Mouse (Mus musculus) hindbrain, embryonic 10.5 days (tissue): ENCODE measurements at regions not wholly inside any gene's neighbourhood (a gene's known extent, or its start where the extent isn't known, plus 50 kb on each side); places are given as distances from the start of the nearest gene placed in this dataset.
A peak's percentile ranks its signal among the peaks of the same experiment; 100 is the strongest.

Experiments
- DNase-seq: peaks from one replicate; pipeline ENCODE4 v3.0.0-alpha.2; 2017; ENCODE audit warnings: low spot score
- H3K27ac ChIP-seq: fragments of 300-500 bp; sonication (generic); 2 replicates; pipeline ENCODE4 v1.5.1; 2016; ENCODE audit warnings: mild to moderate bottlenecking, moderate library complexity
- H3K27me3 ChIP-seq: fragments of 300-500 bp; sonication (generic); 2 replicates; pipeline ENCODE4 v1.6.1; 2016; ENCODE audit warnings: mild to moderate bottlenecking; ENCODE audit not compliant: poor library complexity, insufficient read depth, severe bottlenecking
- H3K36me3 ChIP-seq: fragments of 300-500 bp; sonication (generic); 2 replicates; pipeline ENCODE4 v1.6.1; 2016; ENCODE audit warnings: mild to moderate bottlenecking, moderate library complexity
- H3K4me1 ChIP-seq: fragments of 300-500 bp; sonication (generic); replicated peaks from 2 replicates; pipeline ENCODE4 v1.6.1; 2016; ENCODE audit warnings: mild to moderate bottlenecking
- H3K4me3 ChIP-seq: fragments of 300-500 bp; sonication (generic); 2 replicates; pipeline ENCODE4 v1.5.1; 2016; ENCODE audit warnings: mild to moderate bottlenecking, moderate library complexity
- H3K9me3 ChIP-seq: fragments of 300-500 bp; sonication (generic); 2 replicates; pipeline ENCODE4 v1.6.1; 2016; ENCODE audit warnings: mild to moderate bottlenecking, moderate library complexity
- WGBS: fragments of 180-500 bp; shearing (Covaris S2); methylation state at CpG from one replicate; pipeline ENCODE4 v1.1.7; 2016; 5-methylcytosine and 5-hydroxymethylcytosine counted together

DNA sequence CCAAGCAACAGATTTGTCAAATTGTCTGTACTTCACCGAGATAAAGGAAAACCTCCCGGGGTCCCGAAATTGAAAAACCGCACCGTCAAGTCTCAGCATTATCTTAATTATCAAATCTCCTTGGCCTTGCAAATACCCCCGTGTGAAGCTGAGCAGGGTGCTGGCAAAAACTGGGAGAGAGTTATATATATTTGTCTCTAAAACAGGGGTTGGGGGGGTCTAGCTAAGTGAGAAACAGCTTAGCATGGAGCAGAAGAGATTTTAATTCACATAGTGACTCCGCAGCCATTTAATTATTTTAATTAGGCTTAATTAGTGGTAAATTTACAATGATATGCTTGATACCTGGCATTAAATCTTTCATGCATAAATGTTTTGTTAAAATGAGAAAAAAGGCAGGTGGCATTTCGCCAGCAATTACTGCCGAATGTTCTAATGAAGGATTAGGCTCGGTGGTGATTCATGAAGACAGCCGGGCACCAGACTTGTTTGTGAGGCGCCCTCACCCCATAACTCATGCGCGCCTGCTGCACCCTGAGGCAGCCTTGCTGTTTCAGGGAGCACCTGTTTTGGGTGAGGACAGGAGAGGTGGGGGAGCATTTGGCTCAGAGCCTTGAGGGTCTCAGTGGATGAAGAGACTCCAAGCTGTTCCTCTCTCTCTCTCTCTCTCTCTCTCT lies 138.2 kb downstream of the Tle3 start:
- 31% methylated on average over 14 of the region's 14 CpGs for WGBS
- Histone ChIP-seq H3K9me3 (no peaks in the 10 kb centered on the region), H3K4me3 (peak overlapping the region; percentile 30; the same call in 1 of the 2 replicates), H3K4me1 (peaks cover 30% of the 10 kb centered on the region), H3K27ac (no peak overlapping the region), H3K27me3 (peaks cover 51% of the 10 kb centered on the region), H3K36me3 (no peaks in the 10 kb centered on the region)
- DNase-seq = no peak

DNA sequence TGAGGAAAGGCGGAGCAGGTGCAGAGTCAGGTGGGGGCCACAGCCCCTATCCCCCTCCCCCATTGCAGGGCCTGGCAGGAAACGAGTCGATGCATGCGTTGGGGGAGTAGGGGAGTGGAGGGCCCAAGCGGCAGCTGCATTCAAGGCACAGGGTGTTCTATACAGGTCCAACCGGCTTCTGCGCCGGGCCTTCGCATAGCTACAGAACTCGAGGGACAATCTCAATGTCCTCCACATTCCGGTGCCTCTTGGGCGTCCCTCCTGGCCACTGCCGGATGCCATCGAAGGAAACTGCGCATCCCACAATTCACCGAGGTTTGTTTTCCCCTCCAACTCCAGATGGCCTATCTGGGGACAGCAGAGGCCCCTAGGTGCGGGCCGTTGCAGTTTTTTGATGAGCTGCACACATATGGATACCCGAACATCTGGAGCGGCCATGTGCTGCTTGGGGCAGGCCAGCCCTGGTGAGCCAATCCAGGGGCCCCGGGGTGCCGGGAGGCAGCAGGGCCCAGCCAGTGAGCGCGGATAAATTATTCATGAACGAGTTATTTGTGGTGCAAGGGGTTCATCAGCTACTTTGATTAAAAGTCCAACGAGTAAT lies 137.5 kb downstream of the Tle3 start:
- H3K27me3 ChIP-seq = peaks cover 51% of the 10 kb centered on the region
- 15% methylated on average over 26 of the region's 26 CpGs for WGBS
- H3K36me3 ChIP-seq = no peaks in the 10 kb centered on the region
- DNase-seq = peak; percentile 35
- no peaks in the 10 kb centered on the region for H3K9me3 ChIP-seq
- peak overlapping the region; percentile 18; the same call in 1 of the 2 replicates for H3K27ac ChIP-seq
- peaks cover 30% of the 10 kb centered on the region for H3K4me1 ChIP-seq
- H3K4me3 ChIP-seq = peak overlapping the region; percentile 30

DNA sequence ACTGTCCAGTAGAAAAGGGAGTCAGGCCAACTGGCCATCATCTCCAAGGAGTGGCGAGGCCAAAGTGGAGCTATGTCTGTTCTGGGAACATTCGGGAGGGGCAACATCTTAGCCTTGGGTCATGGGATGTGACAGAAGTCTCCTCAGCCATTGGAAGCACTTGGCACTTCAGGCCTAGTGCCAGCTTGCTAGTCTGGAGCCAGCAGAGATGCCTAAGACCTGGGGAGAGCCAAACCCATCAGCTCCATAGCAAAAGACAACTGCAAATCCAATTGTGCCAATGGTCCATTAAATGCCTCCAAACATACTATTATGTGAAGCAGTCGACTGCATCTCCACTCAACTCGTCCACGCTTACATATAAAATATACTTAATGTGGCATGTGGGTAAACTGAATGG lies 136.9 kb downstream of the Tle3 start:
- H3K4me3 ChIP-seq = peak overlapping the region; percentile 30; the same call in 1 of the 2 replicates
- no peaks in the 10 kb centered on the region for H3K36me3 ChIP-seq
- peak overlapping the region; percentile 18; the same call in 1 of the 2 replicates for H3K27ac ChIP-seq
- H3K9me3 ChIP-seq = no peaks in the 10 kb centered on the region
- no peak for DNase-seq
- peaks cover 54% of the 10 kb centered on the region for H3K27me3 ChIP-seq
- 83% methylated on average over 5 of the region's 5 CpGs for WGBS
- H3K4me1 ChIP-seq = peaks cover 30% of the 10 kb centered on the region

DNA sequence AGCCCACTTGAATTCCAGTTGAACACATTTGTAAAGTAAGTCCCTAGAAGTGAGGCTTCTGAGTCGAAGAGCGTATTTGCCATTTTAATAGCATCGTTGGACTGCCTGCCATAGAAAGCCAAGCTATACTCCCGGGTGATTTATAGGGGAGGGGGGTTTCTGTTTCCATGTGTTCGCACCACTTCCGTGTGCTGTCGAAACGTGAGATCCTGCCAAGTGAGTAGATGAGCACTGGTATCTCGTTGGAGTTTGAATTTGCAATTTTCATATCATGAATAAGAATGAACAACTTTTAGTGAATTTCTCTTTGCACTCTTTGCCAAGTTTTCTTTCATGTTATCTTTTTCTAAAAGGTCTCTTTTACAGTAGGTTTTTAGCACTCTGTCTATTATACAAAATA lies 128.7 kb downstream of the Tle3 start:
- WGBS = 91% methylated on average over 9 of the region's 9 CpGs

DNA sequence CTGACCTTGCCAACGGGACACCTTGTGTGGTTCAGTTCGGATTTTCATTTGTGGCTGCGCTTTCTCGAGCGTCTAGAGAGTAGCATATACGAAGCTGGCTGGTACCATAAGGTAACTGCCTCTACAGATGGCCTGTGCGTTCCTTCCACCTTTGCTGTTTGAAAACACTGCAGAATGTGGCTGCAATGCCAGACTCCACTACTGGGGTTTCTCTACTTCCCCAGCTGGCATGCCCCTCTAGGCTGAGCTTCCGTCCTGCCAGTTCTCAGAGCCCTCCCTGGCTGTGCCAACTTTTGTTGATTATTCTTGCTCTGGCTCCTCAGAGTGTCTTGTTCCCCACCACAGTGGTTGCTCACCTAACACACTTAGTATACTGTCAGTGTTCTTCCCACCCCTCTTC lies 120.7 kb downstream of the Tle3 start:
- no peak for DNase-seq
- Histone ChIP-seq H3K4me1 (peaks cover 12% of the 10 kb centered on the region; the same call in 1 of the 2 replicates), H3K9me3 (no peaks in the 10 kb centered on the region), H3K27ac (no peak overlapping the region), H3K36me3 (no peaks in the 10 kb centered on the region), H3K4me3 (no peak overlapping the region), H3K27me3 (peaks cover 34% of the 10 kb centered on the region)
- WGBS = 82% methylated on average over 8 of the region's 8 CpGs

More for the DNA sequence above, 128.7 kb downstream of the Tle3 start:
- no peaks in the 10 kb centered on the region for H3K4me1 ChIP-seq
- no peak overlapping the region for H3K27ac ChIP-seq
- H3K27me3 ChIP-seq = peaks cover 9% of the 10 kb centered on the region; the same call in 1 of the 2 replicates
- H3K4me3 ChIP-seq = no peak overlapping the region
- H3K9me3 ChIP-seq = 0 out of 2 replicates have a peak, but pooled peaks cover 4% of the 10 kb centered on the region
- H3K36me3 ChIP-seq = no peaks in the 10 kb centered on the region
- no peak for DNase-seq

DNA sequence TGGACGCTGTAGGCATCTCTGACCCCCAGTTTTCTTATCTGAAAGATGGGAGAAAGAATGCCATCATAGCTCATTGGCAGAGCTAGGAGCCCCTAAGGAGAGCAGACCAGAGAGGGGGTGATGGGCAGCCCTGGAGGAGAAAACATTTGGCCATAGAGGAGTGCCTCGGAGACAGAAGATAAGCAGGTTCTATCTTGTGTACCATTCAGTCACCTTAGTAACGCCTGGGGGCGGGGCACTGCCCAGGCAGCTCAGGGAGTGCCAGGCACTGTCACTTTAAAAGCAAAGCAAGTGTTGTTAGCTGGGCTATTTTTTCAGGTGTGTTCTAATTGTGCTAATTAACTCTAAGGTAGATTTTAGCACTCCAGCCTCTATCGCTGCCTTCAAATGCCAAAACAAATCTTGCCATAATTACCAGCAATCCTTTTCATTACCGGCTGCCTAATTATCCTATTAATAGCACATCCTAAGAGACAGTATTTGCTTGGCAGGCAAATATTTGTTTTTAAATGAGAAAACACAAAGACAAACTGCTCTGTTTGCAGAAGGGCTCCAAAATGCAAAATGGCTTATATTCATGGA lies 119.1 kb downstream of the Tle3 start:
- peaks cover 12% of the 10 kb centered on the region; the same call in 1 of the 2 replicates for H3K4me1 ChIP-seq
- WGBS = 59% methylated on average over 6 of the region's 6 CpGs
- no peak overlapping the region for H3K4me3 ChIP-seq
- peaks cover 43% of the 10 kb centered on the region for H3K27me3 ChIP-seq
- no peaks in the 10 kb centered on the region for H3K36me3 ChIP-seq
- DNase-seq = no peak
- H3K9me3 ChIP-seq = no peaks in the 10 kb centered on the region
- H3K27ac ChIP-seq = no peak overlapping the region

DNA sequence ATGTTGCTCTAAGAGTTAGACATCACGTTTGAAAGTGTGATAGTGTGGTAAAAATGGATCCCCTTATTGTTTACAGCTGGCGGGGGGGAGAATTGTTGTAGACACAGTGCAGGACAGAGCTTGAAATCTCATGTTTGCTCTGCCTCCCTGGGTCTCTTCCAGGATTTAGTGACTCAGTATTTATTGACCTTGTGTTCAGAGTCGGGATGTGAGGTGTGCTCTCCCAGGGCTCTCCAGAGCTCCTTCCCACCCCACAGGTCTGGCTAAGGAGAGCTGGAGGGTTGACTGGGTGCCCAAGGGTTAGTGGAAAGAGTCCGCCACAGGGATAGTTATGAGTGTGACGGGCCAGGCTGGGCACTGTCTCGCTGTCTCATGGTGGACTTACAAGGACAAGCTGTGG lies 117.8 kb downstream of the Tle3 start:
- Histone ChIP-seq H3K9me3 (no peaks in the 10 kb centered on the region), H3K4me1 (peaks cover 12% of the 10 kb centered on the region; the same call in 1 of the 2 replicates), H3K4me3 (no peak overlapping the region), H3K27ac (no peak overlapping the region), H3K27me3 (peaks cover 48% of the 10 kb centered on the region), H3K36me3 (no peaks in the 10 kb centered on the region)
- no peak for DNase-seq
- WGBS = 79% methylated on average over 6 of the region's 6 CpGs

DNA sequence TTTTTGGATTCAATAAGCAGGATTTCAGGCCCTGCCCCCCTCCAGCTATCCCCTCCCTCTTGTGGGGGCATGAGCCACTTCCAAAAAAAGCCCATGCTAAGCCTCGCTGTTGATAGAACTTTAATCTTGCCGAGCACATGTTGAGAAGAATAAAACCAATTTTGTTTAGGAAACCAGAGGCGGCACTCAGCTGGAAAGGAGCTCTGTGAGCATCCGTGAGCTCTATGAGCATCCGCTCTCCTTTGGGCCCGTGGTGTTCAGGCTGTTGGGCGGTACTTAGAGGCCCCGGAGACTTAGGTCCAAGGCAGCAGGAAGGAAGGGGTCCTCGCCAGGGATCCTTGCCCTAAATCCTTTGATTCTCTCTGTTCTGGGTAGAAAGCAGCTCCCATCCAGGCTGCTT lies 117.0 kb downstream of the Tle3 start:
- Histone ChIP-seq H3K27me3 (peaks cover 48% of the 10 kb centered on the region), H3K4me1 (peaks cover 12% of the 10 kb centered on the region; the same call in 1 of the 2 replicates), H3K9me3 (no peaks in the 10 kb centered on the region), H3K4me3 (no peak overlapping the region), H3K27ac (no peak overlapping the region), H3K36me3 (no peaks in the 10 kb centered on the region)
- DNase-seq = no peak
- 29% methylated on average over 9 of the region's 9 CpGs for WGBS

DNA sequence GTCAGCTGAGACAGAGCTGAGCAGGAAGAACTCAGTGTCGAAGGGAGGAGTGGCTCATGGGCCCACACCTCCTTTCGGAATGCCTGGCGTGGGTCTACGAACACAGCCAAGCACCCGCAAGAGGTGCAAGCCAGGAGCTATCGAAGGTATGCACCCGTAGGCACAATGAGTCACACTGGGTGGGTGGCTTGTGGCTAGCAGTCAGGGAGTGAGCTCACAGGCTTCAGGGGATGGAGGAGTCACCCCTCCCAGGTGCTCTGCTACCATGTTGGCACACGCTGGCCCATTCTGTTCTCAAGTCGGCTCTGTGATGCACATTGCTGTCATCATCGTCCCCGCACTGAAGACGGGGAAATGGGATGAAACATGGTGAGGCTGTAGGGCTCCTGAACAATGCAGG lies 115.7 kb downstream of the Tle3 start:
- no peaks in the 10 kb centered on the region for H3K36me3 ChIP-seq
- WGBS = 92% methylated on average over 12 of the region's 12 CpGs

DNA sequence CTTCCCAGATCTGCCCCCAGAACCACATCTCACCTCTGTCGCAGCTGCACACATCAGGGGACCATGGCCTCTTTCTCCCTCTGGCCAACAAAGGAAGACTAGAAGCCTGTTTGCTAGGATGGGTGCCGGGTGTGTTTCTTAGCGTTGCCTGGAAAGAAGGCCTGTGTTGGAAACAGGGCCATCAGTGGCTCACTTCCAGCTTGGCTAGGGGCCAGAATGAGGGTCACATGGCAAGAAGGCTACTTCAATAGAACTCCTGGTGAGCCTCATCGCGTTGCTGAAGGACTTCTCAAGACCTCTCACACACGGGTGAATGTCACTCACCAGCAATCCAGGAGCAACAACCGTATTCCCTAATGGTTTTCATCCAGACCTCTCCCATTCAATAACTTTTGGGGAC lies 115.0 kb downstream of the Tle3 start:
- no peak overlapping the region for H3K27ac ChIP-seq
- peaks cover 34% of the 10 kb centered on the region for H3K27me3 ChIP-seq
- H3K9me3 ChIP-seq = no peaks in the 10 kb centered on the region
- DNase-seq = no peak
- no peaks in the 10 kb centered on the region for H3K36me3 ChIP-seq
- H3K4me3 ChIP-seq = no peak overlapping the region
- WGBS = 72% methylated on average over 7 of the region's 7 CpGs
- H3K4me1 ChIP-seq = peaks cover 12% of the 10 kb centered on the region; the same call in 1 of the 2 replicates

More for the DNA sequence above, 115.7 kb downstream of the Tle3 start:
- peaks cover 12% of the 10 kb centered on the region; the same call in 1 of the 2 replicates for H3K4me1 ChIP-seq
- peaks cover 38% of the 10 kb centered on the region for H3K27me3 ChIP-seq
- H3K27ac ChIP-seq = no peak overlapping the region
- no peak overlapping the region for H3K4me3 ChIP-seq
- H3K9me3 ChIP-seq = no peaks in the 10 kb centered on the region
- no peak for DNase-seq

DNA sequence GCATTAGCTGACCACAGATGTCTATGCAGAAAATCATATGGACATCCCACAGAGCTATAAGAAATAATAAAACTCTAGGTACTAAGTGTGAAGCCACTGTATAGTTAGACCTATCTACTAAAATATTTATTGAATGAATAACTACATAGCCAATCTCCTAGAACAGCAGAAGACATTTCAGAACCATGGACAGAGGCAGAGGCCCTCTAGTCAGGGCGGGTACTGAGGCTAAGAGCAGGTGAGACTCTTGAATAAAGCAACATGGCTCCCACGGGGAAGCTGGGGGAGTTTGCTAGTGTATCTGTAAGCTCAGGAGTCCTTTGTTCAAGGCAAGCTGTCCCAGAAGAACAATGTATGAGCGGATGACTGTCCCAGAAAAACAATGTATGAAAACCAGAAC lies 112.2 kb downstream of the Tle3 start:
- no peak overlapping the region for H3K4me3 ChIP-seq
- H3K4me1 ChIP-seq = peaks cover 10% of the 10 kb centered on the region
- H3K27ac ChIP-seq = no peak overlapping the region
- H3K27me3 ChIP-seq = peaks cover 31% of the 10 kb centered on the region
- 27% methylated on average over 3 of the region's 3 CpGs for WGBS
- DNase-seq = peak; percentile 44
- no peaks in the 10 kb centered on the region for H3K9me3 ChIP-seq
- H3K36me3 ChIP-seq = no peaks in the 10 kb centered on the region

DNA sequence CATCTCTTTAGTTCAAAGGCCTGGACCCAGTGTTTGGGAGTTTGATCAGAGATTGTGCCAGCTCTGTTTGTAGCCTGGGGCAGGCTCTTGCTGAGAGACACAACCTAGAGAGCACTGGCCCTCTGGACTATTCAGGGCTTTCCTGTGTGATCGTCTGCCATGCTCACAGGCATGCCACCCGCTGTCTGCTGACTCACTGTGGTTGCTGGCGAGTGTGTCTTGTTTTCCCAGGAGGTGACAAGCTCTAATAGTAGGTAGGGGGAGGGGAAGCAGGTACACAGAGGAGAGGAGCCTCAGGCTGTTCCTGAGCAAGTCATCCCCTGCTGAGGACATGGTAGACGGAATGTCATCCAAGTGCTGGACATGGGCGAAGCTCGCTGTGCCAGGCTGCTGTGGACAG lies 107.5 kb downstream of the Tle3 start:
- Histone ChIP-seq H3K4me3 (no peak overlapping the region), H3K27ac (no peak overlapping the region), H3K36me3 (no peaks in the 10 kb centered on the region), H3K9me3 (no peaks in the 10 kb centered on the region), H3K27me3 (peaks cover 17% of the 10 kb centered on the region), H3K4me1 (peaks cover 17% of the 10 kb centered on the region)
- 35% methylated on average over 6 of the region's 6 CpGs for WGBS
- DNase-seq = no peak

DNA sequence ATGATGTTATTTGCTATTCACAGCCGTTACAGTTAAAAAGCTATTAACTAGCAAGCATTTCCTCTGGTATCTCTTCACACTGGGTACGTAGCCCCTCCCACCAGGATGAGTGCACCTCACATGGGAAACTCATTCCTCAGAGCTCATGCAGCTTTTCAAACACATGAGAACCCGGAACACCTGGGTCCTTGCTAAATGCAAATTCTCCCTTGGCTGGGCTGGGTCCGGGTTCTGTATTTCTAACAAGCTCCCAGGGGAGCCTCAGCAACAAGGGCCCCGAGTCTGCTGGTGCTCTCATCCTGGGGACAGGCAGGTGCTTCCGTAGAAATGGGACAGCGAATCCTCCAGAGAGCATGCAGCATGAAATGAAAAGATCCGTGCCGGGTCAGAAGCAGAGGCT lies 106.7 kb downstream of the Tle3 start:
- no peaks in the 10 kb centered on the region for H3K9me3 ChIP-seq
- no peak for DNase-seq
- WGBS = 36% methylated on average over 9 of the region's 9 CpGs
- H3K27me3 ChIP-seq = peaks cover 17% of the 10 kb centered on the region
- H3K27ac ChIP-seq = no peak overlapping the region
- peaks cover 22% of the 10 kb centered on the region for H3K4me1 ChIP-seq
- no peak overlapping the region for H3K4me3 ChIP-seq
- no peaks in the 10 kb centered on the region for H3K36me3 ChIP-seq
